Mouse (Mus musculus) hindbrain, embryonic 10.5 days (tissue): ENCODE data around the gene Tcf7. TPM values are rescaled to one million over a fixed set of nuclear protein-coding genes. Genes with fewer than 3 reads are reported as not detected.

Experiments used
- DNase-seq: peaks from one replicate; pipeline ENCODE4 v3.0.0-alpha.2; 2017; ENCODE audit warnings: low spot score
- H3K27ac ChIP-seq: fragments of 300-500 bp; sonication (generic); 2 replicates; pipeline ENCODE4 v1.5.1; 2016; ENCODE audit warnings: mild to moderate bottlenecking, moderate library complexity
- H3K27me3 ChIP-seq: fragments of 300-500 bp; sonication (generic); 2 replicates; pipeline ENCODE4 v1.6.1; 2016; ENCODE audit warnings: mild to moderate bottlenecking; ENCODE audit not compliant: poor library complexity, insufficient read depth, severe bottlenecking
- H3K36me3 ChIP-seq: fragments of 300-500 bp; sonication (generic); 2 replicates; pipeline ENCODE4 v1.6.1; 2016; ENCODE audit warnings: mild to moderate bottlenecking, moderate library complexity
- H3K4me1 ChIP-seq: fragments of 300-500 bp; sonication (generic); replicated peaks from 2 replicates; pipeline ENCODE4 v1.6.1; 2016; ENCODE audit warnings: mild to moderate bottlenecking
- H3K4me3 ChIP-seq: fragments of 300-500 bp; sonication (generic); 2 replicates; pipeline ENCODE4 v1.5.1; 2016; ENCODE audit warnings: mild to moderate bottlenecking, moderate library complexity
- H3K9me3 ChIP-seq: fragments of 300-500 bp; sonication (generic); 2 replicates; pipeline ENCODE4 v1.6.1; 2016; ENCODE audit warnings: mild to moderate bottlenecking, moderate library complexity
- WGBS: fragments of 180-500 bp; shearing (Covaris S2); methylation state at CpG from one replicate; pipeline ENCODE4 v1.1.7; 2016; 5-methylcytosine and 5-hydroxymethylcytosine counted together
- polyA plus RNA-seq: library from polyadenylated mRNA; unstranded; fragments of >200 nt; fragmentation: Nextera tagmentation; extraction: Ambion mirVana; gene quantifications from 2 replicates; pipeline ENCODE4 v1.2.1, GENCODE M21; 2016

Tcf7 gene
- polyA plus RNA-seq = 9.3 and 10.8 TPM in 2 replicates

- no peaks in the 10 kb centered on the region for H3K9me3 ChIP-seq
- H3K4me3 ChIP-seq = peak within 1 kb of the TSS; percentile 69
- WGBS = under 1% methylated on average over 97 of the region's 97 CpGs
- peaks cover 13% of the 10 kb centered on the region for H3K36me3 ChIP-seq
- H3K27me3 ChIP-seq = peaks cover 66% of the 10 kb centered on the region
- DNase-seq = peak; percentile 82
- peaks cover 59% of the 10 kb centered on the region for H3K4me1 ChIP-seq
- H3K27ac ChIP-seq = peak within 1 kb of the TSS; percentile 84
These were observed at the start of gene Tcf7 for GRCm38 (mm10) chr11:52282774-52283595. Gene Tcf7, minus strand, starts transcription at chr11:52283014.

GRCm38 (mm10) chr11:52327313-52327712 is 44.5 kb upstream of the Tcf7 start:
- H3K4me3 ChIP-seq = no peak overlapping the region
- 62% methylated on average over 3 of the region's 3 CpGs for WGBS
- no peaks in the 10 kb centered on the region for H3K36me3 ChIP-seq
- H3K27ac ChIP-seq = no peak overlapping the region
- peaks cover 4% of the 10 kb centered on the region for H3K27me3 ChIP-seq
- no peaks in the 10 kb centered on the region; the same call in 1 of the 2 replicates for H3K4me1 ChIP-seq
- H3K9me3 ChIP-seq = no peaks in the 10 kb centered on the region
- DNase-seq = no peak

- Histone ChIP-seq H3K9me3 (no peaks in the 10 kb centered on the region), H3K27ac (no peak overlapping the region), H3K4me1 (peaks cover 1% of the 10 kb centered on the region; the same call in 1 of the 2 replicates), H3K36me3 (no peaks in the 10 kb centered on the region), H3K4me3 (no peak overlapping the region), H3K27me3 (peaks cover 4% of the 10 kb centered on the region)
- no peak for DNase-seq
- 61% methylated on average over 23 of the region's 23 CpGs for WGBS
These were observed 41.9 kb upstream of the Tcf7 start for GRCm38 (mm10) chr11:52324442-52325367.

- WGBS = 65% methylated on average over 3 of the region's 3 CpGs
- H3K27ac ChIP-seq = no peak overlapping the region
- peaks cover 4% of the 10 kb centered on the region for H3K27me3 ChIP-seq
These were observed 38.7 kb upstream of the Tcf7 start for GRCm38 (mm10) chr11:52321540-52321939.

GRCm38 (mm10) chr11:52320529-52320928 is 37.7 kb upstream of the Tcf7 start:
- Histone ChIP-seq H3K4me1 (peaks cover 10% of the 10 kb centered on the region), H3K27ac (no peak overlapping the region), H3K27me3 (peaks cover 4% of the 10 kb centered on the region), H3K4me3 (no peak overlapping the region), H3K9me3 (no peaks in the 10 kb centered on the region), H3K36me3 (no peaks in the 10 kb centered on the region)
- 85% methylated on average over 4 of the region's 4 CpGs for WGBS
- no peak for DNase-seq

More at GRCm38 (mm10) chr11:52321540-52321939, 38.7 kb upstream of the Tcf7 start:
- Histone ChIP-seq H3K36me3 (no peaks in the 10 kb centered on the region), H3K4me1 (peaks cover 10% of the 10 kb centered on the region), H3K4me3 (no peak overlapping the region), H3K9me3 (no peaks in the 10 kb centered on the region)
- DNase-seq = no peak

- no peak for DNase-seq
- no peaks in the 10 kb centered on the region for H3K36me3 ChIP-seq
- no peaks in the 10 kb centered on the region for H3K9me3 ChIP-seq
- peaks cover 12% of the 10 kb centered on the region for H3K27me3 ChIP-seq
- WGBS = 77% methylated on average over 4 of the region's 4 CpGs
- H3K27ac ChIP-seq = no peak overlapping the region
- peaks cover 11% of the 10 kb centered on the region for H3K4me1 ChIP-seq
- no peak overlapping the region for H3K4me3 ChIP-seq
These were observed 36.9 kb upstream of the Tcf7 start for GRCm38 (mm10) chr11:52319664-52320063.

- WGBS = 70% methylated on average over 13 of the region's 13 CpGs
- 0 out of 2 replicates have a peak overlapping the region, but pooled peaks have one; percentile 5 for H3K27ac ChIP-seq
- no peaks in the 10 kb centered on the region for H3K9me3 ChIP-seq
- H3K36me3 ChIP-seq = no peaks in the 10 kb centered on the region
- no peak for DNase-seq
- H3K27me3 ChIP-seq = peaks cover 21% of the 10 kb centered on the region
- peaks cover 18% of the 10 kb centered on the region for H3K4me1 ChIP-seq
- no peak overlapping the region for H3K4me3 ChIP-seq
These were observed 35.6 kb upstream of the Tcf7 start for GRCm38 (mm10) chr11:52318445-52318844.

- H3K4me1 ChIP-seq = peaks cover 20% of the 10 kb centered on the region
- no peaks in the 10 kb centered on the region for H3K9me3 ChIP-seq
- WGBS = 18% methylated on average over 26 of the region's 26 CpGs
- no peak for DNase-seq
- peak overlapping the region; percentile 28; the same call in 1 of the 2 replicates for H3K4me3 ChIP-seq
- H3K27ac ChIP-seq = 0 out of 2 replicates have a peak overlapping the region, but pooled peaks have one; percentile 16
- no peaks in the 10 kb centered on the region for H3K36me3 ChIP-seq
- peaks cover 24% of the 10 kb centered on the region for H3K27me3 ChIP-seq
These were observed 31.4 kb upstream of the Tcf7 start for GRCm38 (mm10) chr11:52314102-52314793.

- no peaks in the 10 kb centered on the region for H3K9me3 ChIP-seq
- H3K36me3 ChIP-seq = no peaks in the 10 kb centered on the region
- no peak overlapping the region for H3K4me3 ChIP-seq
- peaks cover 24% of the 10 kb centered on the region for H3K27me3 ChIP-seq
- no peak overlapping the region for H3K27ac ChIP-seq
- WGBS = 65% methylated on average over 14 of the region's 14 CpGs
- no peak for DNase-seq
- H3K4me1 ChIP-seq = peaks cover 21% of the 10 kb centered on the region
These were observed 27.9 kb upstream of the Tcf7 start for GRCm38 (mm10) chr11:52310709-52311108.

GRCm38 (mm10) chr11:52309487-52309886 is 26.7 kb upstream of the Tcf7 start:
- WGBS = 59% methylated on average over 3 of the region's 3 CpGs
- Histone ChIP-seq H3K4me1 (peaks cover 18% of the 10 kb centered on the region), H3K36me3 (no peaks in the 10 kb centered on the region), H3K27ac (no peak overlapping the region), H3K9me3 (no peaks in the 10 kb centered on the region), H3K4me3 (no peak overlapping the region), H3K27me3 (peaks cover 14% of the 10 kb centered on the region)
- no peak for DNase-seq

- no peak for DNase-seq
- WGBS = 87% methylated on average over 7 of the region's 7 CpGs
- H3K4me1 ChIP-seq = peaks cover 12% of the 10 kb centered on the region
- H3K9me3 ChIP-seq = no peaks in the 10 kb centered on the region
- H3K27me3 ChIP-seq = no peaks in the 10 kb centered on the region
- H3K27ac ChIP-seq = no peak overlapping the region
- no peaks in the 10 kb centered on the region for H3K36me3 ChIP-seq
- H3K4me3 ChIP-seq = no peak overlapping the region
These were observed 23.6 kb upstream of the Tcf7 start for GRCm38 (mm10) chr11:52306431-52306830.

GRCm38 (mm10) chr11:52305266-52305665 is 22.5 kb upstream of the Tcf7 start:
- Histone ChIP-seq H3K36me3 (no peaks in the 10 kb centered on the region), H3K4me3 (no peak overlapping the region), H3K4me1 (peaks cover 8% of the 10 kb centered on the region), H3K9me3 (no peaks in the 10 kb centered on the region), H3K27ac (no peak overlapping the region), H3K27me3 (no peaks in the 10 kb centered on the region)
- DNase-seq = no peak
- WGBS = 54% methylated on average over 4 of the region's 4 CpGs
